Mouse (Mus musculus): ENCODE results near the gene Clstn2.

Gene Clstn2

DNA sequence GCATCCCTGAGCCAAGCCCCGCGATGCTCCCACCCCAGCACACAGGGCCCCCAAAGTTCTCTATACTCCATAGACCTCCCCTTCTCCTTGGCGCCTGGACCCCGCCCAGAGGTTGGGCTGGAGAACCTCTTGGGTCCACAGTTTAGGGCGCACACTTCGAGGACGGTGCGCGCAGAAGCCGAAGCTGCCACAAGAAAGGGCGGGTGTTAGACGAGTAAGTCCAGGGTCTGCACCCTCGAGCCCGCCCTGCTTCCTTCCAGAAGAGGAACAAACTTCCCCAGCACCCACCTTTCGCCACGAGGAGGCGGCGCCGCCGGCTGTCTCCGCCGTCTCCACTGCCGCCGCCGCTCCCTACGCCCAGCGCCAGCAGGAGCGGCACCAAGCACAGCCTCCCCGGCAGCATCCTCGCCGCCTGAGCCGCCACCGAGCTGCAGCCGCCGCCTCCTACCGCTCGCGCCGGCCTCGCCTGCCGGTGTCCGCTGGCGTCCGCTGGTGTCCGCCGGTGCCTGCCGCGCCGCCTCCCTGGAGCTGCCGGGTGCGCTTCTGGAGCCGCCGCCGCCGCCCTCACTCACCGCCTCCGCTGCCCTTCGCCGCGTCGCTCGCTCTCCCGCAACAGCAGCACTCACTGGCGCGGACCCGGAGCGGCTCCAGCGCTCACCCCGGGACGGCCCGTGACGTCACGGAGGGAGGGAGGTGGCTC, at the start of gene Clstn2:
Gene Clstn2 (minus strand): TSS at position 609 of the 700 bp plus-strand sequence.
- DNase-seq: peak; percentile 44

GRCm38 (mm10) chr9:98067767-98068166, 34.8 kb upstream of the Clstn2 start:
- no peak for DNase-seq

GRCm38 (mm10) chr9:98061646-98062045, 28.7 kb upstream of the Clstn2 start:
- DNase-seq: no peak

- no peak for DNase-seq
Observed at GRCm38 (mm10) chr9:98057291-98057690, 24.3 kb upstream of the Clstn2 start.

- DNase-seq: no peak
Observed at GRCm38 (mm10) chr9:98051343-98051742, 18.4 kb upstream of the Clstn2 start.

DNA sequence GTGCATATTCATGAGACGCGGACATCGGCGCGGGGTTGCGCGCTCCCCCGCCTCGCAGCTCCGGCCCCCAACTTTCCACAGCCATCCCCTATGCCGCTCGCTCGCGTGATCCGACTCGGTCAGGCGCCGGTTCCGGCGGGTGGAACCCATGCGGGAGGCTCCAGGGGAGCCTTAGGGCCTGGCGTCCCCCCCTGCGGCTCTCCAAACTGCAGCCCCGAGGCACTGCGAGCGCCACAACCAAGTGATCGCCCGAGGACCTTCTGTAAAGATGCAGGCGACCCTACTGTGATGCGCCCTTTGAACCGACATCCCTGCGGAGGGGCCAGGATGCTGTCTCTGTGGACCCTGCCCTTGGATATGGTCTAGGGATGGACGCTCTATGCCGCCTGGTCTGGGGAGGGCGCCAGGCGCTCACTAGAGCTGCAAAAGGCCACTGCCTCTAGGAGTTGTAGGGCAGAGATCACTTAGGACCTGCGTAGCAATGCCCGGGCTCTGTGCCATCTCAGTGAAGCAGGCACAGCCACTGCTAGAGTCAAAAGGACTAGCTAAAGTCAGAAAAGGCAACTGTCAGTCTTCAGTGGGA, 383 bp upstream of the Clstn2 start:
- no peak for DNase-seq

DNA sequence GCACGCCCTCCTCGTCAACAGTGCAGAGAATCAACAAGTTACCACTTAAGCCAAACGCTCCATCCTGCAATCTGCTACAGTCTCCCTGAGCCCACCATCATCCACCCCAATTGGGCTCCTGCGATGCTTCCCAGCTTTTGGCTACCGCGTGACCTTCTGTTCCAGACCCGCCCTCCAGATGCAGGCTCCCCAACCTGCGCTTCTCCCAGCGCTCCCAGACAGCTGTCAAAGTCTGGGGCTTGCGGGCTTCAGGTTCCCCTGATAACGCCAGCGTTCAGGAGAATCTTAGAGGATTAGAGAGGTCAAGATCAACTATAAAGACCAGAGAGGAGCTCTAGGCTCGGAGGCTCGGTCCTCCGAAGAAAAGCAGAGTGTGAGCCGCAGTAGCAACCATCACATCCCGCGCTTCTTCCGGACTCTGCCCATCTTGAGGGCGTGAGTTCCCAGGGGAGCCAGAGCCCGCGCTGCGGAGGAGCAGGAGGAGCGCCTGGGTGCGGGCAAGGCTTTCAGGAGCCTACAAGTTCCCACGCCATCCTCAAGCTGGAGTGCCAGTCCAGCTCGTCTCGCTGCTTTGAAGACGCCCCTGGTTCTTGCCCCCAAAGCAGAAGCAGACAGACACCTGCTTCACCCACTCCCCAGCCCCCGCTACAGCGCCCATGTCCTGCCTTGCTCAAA, 946 bp downstream of the Clstn2 start:
- no peak for DNase-seq

GRCm38 (mm10) chr9:98030715-98031114, 2.3 kb downstream of the Clstn2 start:
- DNase-seq: peak; percentile 26

DNA sequence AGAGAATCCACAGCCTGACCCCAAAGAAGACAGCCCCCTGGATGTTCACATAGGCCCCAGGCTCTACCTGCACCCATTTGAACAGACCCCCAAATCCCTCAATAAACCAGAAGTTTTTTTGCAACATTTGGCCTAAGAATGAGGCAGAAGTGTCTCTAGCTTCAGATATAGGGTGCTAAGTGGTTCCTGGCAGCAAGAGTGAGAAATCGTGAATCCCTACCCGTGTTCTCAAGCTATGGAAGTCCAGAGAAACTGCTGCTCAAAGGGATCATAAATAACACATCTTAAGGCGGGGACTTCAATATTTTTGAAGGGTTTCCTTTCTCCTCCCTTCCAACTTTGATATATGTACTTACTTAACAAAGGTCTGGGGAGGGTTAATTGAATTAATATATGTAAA, 7.4 kb downstream of the Clstn2 start:
- no peak for DNase-seq

DNA sequence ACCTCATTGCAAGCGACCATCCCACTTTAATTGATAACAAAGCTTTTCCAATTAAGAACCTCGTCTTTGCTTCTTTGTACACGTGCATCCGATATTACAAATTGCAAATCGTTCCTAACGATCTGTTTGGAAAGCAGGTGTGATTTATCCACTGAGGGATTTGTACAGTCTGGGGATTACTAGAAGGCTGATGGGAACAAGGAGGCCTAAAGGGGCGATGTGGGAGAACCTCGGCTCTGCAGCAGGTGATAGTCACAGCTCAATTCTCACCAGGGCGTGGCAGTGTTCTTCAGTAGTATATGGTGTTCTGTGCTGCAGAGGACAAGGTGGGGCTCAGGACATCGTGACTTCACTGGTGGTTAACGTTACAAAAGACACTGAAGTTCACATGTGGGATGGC, 9.9 kb downstream of the Clstn2 start:
- no peak for DNase-seq

- no peak for DNase-seq
Observed at GRCm38 (mm10) chr9:98019876-98020275, 13.1 kb downstream of the Clstn2 start.

GRCm38 (mm10) chr9:98018687-98019086, 14.3 kb downstream of the Clstn2 start:
- DNase-seq: no peak

GRCm38 (mm10) chr9:98016576-98016975, 16.4 kb downstream of the Clstn2 start:
- DNase-seq: no peak

- DNase-seq: no peak
Observed at GRCm38 (mm10) chr9:97996349-97996748, 36.6 kb downstream of the Clstn2 start.

- peak; percentile 2 for DNase-seq
Observed at GRCm38 (mm10) chr9:97995723-97996122, 37.3 kb downstream of the Clstn2 start.

GRCm38 (mm10) chr9:97992131-97992530, 40.9 kb downstream of the Clstn2 start:
- DNase-seq: peak; percentile 6

DNA sequence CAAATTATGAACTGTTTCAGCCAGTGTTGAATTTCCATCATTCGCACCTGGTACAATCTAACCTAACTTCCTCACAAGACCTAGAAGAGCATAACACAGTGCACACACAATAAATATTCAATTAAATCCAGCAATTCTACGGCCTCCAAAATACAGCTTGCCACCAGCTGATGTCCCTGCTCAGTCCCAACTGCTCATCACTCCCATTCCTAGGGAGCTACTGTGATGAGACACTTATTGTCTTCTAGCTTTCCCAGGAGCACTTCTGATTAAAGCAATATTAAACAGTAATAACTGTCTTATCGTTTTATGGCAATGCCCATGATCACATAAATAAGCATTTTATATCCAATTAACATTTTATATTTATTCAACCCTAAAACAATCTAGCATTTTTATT, 55.6 kb downstream of the Clstn2 start:
- no peak for DNase-seq

DNA sequence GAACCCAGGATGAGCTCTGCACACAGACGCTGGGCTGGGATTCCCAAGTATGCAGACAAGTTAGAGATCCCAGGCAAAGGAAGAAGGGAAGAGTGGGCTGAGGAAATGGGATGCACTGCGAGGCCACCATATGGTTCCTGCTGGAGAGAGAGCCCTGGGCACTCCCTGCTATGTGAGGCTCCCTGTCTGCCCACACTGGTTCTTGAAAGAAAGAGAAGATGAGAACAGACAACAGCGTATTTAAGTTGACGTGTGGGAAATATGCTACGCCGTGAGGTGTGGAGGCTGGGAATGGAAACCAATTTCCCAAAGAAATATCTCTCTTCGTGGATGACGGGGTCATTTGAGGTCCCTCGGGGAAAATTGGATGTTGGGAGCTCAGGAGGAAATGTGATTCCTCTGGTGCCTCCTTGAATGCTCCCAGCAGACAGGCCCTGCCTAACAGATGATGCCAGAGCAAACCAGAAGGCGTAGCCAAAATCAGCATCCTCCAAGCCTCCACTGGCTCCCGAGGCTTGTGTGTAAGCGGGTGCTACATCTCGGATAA, 58.1 kb downstream of the Clstn2 start:
- DNase-seq: no peak

DNA sequence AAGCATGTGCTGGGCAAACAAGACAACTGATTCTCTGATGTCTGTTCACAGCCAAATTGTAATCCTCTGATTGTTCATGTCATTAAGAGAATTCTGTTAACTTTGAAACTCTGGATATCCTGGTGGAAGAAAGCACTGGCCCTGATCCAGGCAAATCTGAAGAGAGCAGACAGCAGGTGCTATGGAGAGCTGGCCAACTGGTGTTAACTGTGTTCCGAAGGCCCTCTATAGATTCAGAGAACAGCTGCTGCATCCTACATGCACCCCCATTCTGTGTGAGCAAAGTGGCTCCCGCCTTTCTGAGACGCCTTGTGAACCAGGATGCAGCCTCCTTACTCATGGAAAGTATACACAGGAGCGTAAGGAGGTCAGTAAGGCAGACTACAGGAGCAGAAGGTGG, 66.3 kb downstream of the Clstn2 start:
- DNase-seq: no peak

- DNase-seq: peak; percentile 4
Observed at GRCm38 (mm10) chr9:97957508-97957907, 75.5 kb downstream of the Clstn2 start.

- peak; percentile 5 for DNase-seq
Observed at GRCm38 (mm10) chr9:97956407-97957106, 76.4 kb downstream of the Clstn2 start.

DNA sequence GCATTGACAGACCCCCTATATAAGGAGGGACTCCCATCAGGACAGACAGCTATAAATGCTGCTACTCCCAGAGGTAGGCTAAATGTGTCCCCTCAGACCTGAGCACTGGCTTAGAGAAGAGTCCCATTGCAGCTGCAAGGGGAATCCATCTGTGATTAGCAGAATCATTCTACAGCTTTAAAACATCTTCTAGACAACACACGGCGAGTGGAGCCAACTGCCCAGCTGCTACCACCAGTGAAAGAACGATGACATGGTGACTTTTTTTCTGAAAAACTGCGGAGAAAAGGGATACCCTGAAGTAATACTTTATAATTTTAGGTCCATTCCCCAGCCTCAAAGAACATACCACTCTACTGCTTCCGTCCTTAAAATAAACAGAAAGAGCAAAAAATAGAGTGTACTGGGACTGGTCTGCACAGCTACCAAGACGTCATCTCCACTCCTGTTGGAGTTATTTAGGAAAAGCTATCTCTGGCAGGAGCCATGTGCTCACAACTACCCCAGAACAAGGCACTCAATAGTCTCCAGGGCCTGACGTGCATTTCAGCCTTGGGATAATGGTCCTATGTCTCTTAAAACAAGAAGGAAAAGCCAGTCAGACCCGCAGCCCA, 79.1 kb downstream of the Clstn2 start:
- DNase-seq: peak; percentile 21
